Mouse (Mus musculus): ENCODE measurements at regions not wholly inside any gene's neighbourhood (a gene's known extent, or its start where the extent isn't known, plus 50 kb on each side); places are given as distances from the start of the nearest gene placed in this dataset.

DNA sequence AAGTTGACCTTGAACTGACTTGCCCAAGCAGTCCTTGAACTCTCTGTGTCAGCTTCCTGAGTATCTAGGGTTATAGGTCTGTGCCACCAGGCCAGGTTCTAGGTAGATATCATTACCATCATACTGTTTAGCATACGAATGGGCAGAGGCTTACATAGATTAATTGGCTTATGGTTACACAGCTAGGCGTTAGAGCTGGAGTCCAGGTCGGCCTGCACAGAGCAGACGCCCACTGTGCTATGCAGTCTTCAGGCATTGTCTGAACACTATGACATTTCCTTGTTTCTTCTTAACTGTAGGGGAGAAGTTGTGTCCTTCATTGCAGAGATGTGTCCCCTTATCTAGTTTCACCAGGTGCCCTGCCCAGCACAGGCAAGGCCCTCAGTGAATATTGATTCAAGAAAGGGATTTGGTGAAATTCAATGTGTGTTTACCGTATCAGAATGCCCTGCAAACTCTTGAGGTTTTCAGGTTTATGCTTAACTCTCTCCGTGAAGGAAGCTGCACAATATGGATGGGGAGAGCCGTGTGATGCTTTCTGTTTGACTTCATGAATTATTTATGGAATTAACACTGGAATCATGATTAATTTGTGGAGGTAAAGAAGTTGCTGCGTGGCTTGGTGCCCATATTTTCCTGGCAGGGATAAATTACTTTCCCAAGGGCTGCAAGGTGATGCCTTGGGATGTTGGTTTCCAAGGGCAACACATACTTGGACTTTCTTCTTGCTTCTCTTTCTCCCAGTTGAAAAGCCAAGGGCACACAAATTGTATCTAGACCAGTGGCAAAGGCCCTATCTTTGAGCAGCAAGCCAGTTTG is 78.7 kb upstream of the Pcdh8 start:
- TF ChIP-seq CTCF (IDR thresholded peaks at IDR 0.05 in 2 of 3, conservative IDR thresholded peaks at IDR 0.05 in 1 of 3; ENCODE audit: control insufficient read depth in 1 of 3, insufficient read depth in 1 of 3, low read depth in 2 of 3, low read length in 3 of 3, poor library complexity in 1 of 3, severe bottlenecking in 1 of 3) (no peak), ZC3H11A (IDR thresholded peaks at IDR 0.05; ENCODE audit: low read depth, low read length) (no peak), RAD21 (IDR thresholded peaks at IDR 0.05; ENCODE audit: low read depth, low read length) (no peak), ZMIZ1 (IDR thresholded peaks at IDR 0.05; ENCODE audit: low read depth, low read length) (no peak), SMC3 (IDR thresholded peaks at IDR 0.05; ENCODE audit: low read depth, low read length) (no peak), ETS1 (IDR thresholded peaks at IDR 0.05; ENCODE audit: low read depth, low read length) (no peak), TBP (IDR thresholded peaks at IDR 0.05; ENCODE audit: low read depth, low read length) (no peak), GATA1 (IDR thresholded peaks at IDR 0.05; ENCODE audit: low read depth, low read length) (no peak), POLR2A (IDR thresholded peaks at IDR 0.05; ENCODE audit: control insufficient read depth in 1 of 2, insufficient read depth in 1 of 2, low read depth in 1 of 2, low read length in 2 of 2, poor library complexity in 1 of 2) (no peak), EP300 (IDR thresholded peaks at IDR 0.05; ENCODE audit: low read depth in 1 of 2, low read length in 2 of 2) (no peak), MAX (IDR thresholded peaks at IDR 0.05; ENCODE audit: low read length) (no peak)
